Mouse (Mus musculus) layer of hippocampus, adult 9-10 months (tissue): ENCODE data around the gene Olfr1450.
"Not testable (repeated sequence)": the region's sequence is repeated elsewhere in the genome, so short reads cannot be mapped to it uniquely, and the experiment has no call there.

Experiments
- DNase-seq: peaks from one replicate; pipeline ENCODE4 v3.0.0; 2022; ENCODE audit warnings: low spot score

Olfr1450 gene

GRCm38 (mm10) chr19:12949958-12950357 is at the start of gene Olfr1450:
Gene Olfr1450, plus strand, starts transcription at chr19:12950258.
- DNase-seq: no peak

- DNase-seq: no peak
Measured at GRCm38 (mm10) chr19:12903643-12904042, 46.4 kb upstream of the Olfr1450 start, which contains the start of gene Olfr1447. Gene Olfr1447, minus strand, starts transcription at chr19:12903743.

GRCm38 (mm10) chr19:12924319-12924718 is 25.7 kb upstream of the Olfr1450 start, which contains the start of gene Olfr1448:
Gene Olfr1448, minus strand, starts transcription at chr19:12924419.
- no peak for DNase-seq

GRCm38 (mm10) chr19:12930540-12930939 is 19.5 kb upstream of the Olfr1450 start, which contains the start of gene Olfr1449:
Gene Olfr1449, plus strand, starts transcription at chr19:12930840.
- DNase-seq: no peak

- DNase-seq: not testable (repeated sequence)
Measured at GRCm38 (mm10) chr19:12970082-12970481, 20.0 kb downstream of the Olfr1450 start.

- DNase-seq: not testable (repeated sequence)
Measured at GRCm38 (mm10) chr19:12992316-12992715, 42.3 kb downstream of the Olfr1450 start.

- DNase-seq: no peak
Measured at GRCm38 (mm10) chr19:12994714-12995113, 44.7 kb downstream of the Olfr1450 start, which contains the start of gene Olfr1451. Gene Olfr1451, plus strand, starts transcription at chr19:12995014.
